Mouse (Mus musculus): ENCODE results near the gene Olfr1555-ps1. TPM values are rescaled to one million over a fixed set of nuclear protein-coding genes. Genes with fewer than 3 reads are reported as not detected.

Gene Olfr1555-ps1
- not detected for polyA plus RNA-seq (2014; fragmentation: Illumina TruSeq; extraction: RNeasy Lipid Tissue Mini Kit (QIAGEN cat#74804); ENCODE audit: low read depth, low replicate concordance)

DNA sequence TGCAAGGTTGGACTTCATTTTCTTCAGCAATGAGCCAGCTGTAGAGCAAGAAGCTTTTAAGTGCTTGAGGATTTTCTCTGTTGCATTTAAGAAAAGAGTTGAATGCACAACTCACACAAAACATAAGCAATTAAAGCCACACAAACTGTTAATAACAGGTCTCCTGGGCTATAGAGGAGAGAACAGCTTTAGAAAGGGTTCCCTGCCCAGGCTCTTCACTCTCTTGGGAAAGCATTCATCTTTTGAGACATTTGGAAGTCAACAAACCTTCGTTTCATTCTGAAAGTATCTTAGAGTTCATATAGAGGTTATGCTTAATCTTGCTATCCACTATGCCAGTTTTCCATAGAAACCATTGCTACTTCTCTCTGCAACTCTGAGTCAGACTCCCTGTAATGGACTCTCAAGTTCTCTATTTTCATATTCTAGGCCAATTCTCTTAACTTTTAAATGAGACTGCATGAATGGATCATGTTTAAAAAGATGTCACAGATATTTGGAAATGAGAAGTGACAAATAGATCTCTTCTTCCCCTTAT lies at the start of gene Olfr1555-ps1:
TSS of gene Olfr1555-ps1 (minus strand) at position 51 of the 538 bp plus-strand sequence.

DNA sequence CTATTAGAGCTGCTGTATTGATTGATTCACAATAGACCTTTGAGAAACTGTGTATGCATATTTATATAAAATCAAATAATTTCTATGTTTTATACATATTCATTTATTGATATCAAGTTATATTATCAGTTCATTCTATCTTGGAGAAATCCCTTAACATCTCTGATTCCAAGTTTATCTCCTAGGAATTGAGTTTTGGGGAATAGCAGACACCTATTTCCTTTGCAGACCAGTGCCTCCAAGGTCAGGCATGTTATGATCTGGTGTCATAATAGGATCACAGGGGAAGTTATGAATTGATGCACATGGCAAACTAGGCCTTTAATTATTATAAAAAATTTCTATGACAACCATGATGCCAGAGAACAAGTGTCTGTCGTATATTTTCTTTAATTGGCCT lies 30.4 kb upstream of the Olfr1555-ps1 start, which contains the start of gene Olfr1431:
TSS of gene Olfr1431 (plus strand) at position 301 of the 400 bp plus-strand sequence.

DNA sequence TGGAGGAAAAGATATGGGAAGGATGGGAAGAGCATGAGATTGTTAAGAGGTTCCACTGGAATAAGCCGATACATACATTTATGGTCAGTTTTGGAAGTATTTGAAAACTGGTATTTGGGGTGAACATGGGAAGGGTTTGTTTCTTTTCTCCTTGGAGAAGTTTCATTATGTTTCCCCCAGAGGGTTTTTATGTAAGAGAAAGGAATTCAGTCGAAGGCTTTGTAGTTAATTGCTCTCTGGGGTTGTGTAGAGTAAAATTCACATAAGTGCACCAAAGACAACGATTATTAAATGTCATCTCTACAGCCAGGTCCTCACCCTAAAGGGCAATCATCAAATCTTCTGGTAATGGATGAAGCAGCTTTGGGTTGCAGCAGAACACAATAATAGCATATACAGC lies 46.8 kb downstream of the Olfr1555-ps1 start, which contains the start of gene Olfr76:
TSS of gene Olfr76 (minus strand) at position 101 of the 400 bp plus-strand sequence.

DNA sequence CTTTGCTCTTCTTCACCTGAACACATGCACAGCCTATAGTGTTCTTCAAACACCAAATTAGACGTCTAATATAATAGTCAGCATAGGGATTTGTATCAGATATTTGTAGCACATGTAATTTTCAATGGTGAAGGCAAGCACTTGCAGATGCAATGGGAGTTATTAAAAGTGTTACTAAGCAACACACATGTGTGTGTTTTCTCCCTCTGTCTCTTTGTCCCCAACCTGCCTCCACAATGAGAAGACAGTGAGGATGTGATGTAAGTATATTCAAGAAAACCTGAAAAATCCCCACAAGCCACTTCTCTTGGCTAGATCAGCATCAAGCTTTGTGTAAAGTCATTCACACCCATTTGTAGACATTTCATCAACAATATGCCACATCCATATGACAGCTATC lies 54.1 kb downstream of the Olfr1555-ps1 start, which contains the start of gene Olfr1428:
TSS of gene Olfr1428 (minus strand) at position 101 of the 400 bp plus-strand sequence.

Other genes starting within 250 kb of the Olfr1555-ps1 start
- gene Osbp, start 204.2 kb downstream of the Olfr1555-ps1 start, polyA plus RNA-seq (2014; fragmentation: Illumina TruSeq; extraction: RNeasy Lipid Tissue Mini Kit (QIAGEN cat#74804); ENCODE audit: low read depth, low replicate concordance), result 36.7 TPM
- gene Olfr1423, start 128.8 kb downstream of the Olfr1555-ps1 start, polyA plus RNA-seq (2014; fragmentation: Illumina TruSeq; extraction: RNeasy Lipid Tissue Mini Kit (QIAGEN cat#74804); ENCODE audit: low read depth, low replicate concordance), result not detected
- gene Olfr1424, start 107.4 kb downstream of the Olfr1555-ps1 start, polyA plus RNA-seq (2014; fragmentation: Illumina TruSeq; extraction: RNeasy Lipid Tissue Mini Kit (QIAGEN cat#74804); ENCODE audit: low read depth, low replicate concordance), result not detected
- gene Olfr1425, start 92.4 kb downstream of the Olfr1555-ps1 start, polyA plus RNA-seq (2014; fragmentation: Illumina TruSeq; extraction: RNeasy Lipid Tissue Mini Kit (QIAGEN cat#74804); ENCODE audit: low read depth, low replicate concordance), result not detected
- gene Olfr1426, start 78.1 kb downstream of the Olfr1555-ps1 start, polyA plus RNA-seq (2014; fragmentation: Illumina TruSeq; extraction: RNeasy Lipid Tissue Mini Kit (QIAGEN cat#74804); ENCODE audit: low read depth, low replicate concordance), result not detected
- gene Olfr1427, start 66.8 kb downstream of the Olfr1555-ps1 start, polyA plus RNA-seq (2014; fragmentation: Illumina TruSeq; extraction: RNeasy Lipid Tissue Mini Kit (QIAGEN cat#74804); ENCODE audit: low read depth, low replicate concordance), result not detected
- not detected for gene Olfr1428, start 54.2 kb downstream of the Olfr1555-ps1 start, polyA plus RNA-seq (2014; fragmentation: Illumina TruSeq; extraction: RNeasy Lipid Tissue Mini Kit (QIAGEN cat#74804); ENCODE audit: low read depth, low replicate concordance)
- gene Olfr76, start 46.9 kb downstream of the Olfr1555-ps1 start, polyA plus RNA-seq (2014; fragmentation: Illumina TruSeq; extraction: RNeasy Lipid Tissue Mini Kit (QIAGEN cat#74804); ENCODE audit: low read depth, low replicate concordance), result not detected
- gene Olfr1431, start 30.5 kb upstream of the Olfr1555-ps1 start, polyA plus RNA-seq (2014; fragmentation: Illumina TruSeq; extraction: RNeasy Lipid Tissue Mini Kit (QIAGEN cat#74804); ENCODE audit: low read depth, low replicate concordance), result not detected
- not detected for gene Olfr1432, start 62.5 kb upstream of the Olfr1555-ps1 start, polyA plus RNA-seq (2014; fragmentation: Illumina TruSeq; extraction: RNeasy Lipid Tissue Mini Kit (QIAGEN cat#74804); ENCODE audit: low read depth, low replicate concordance)
- gene Olfr262, start 71.5 kb upstream of the Olfr1555-ps1 start, polyA plus RNA-seq (2014; fragmentation: Illumina TruSeq; extraction: RNeasy Lipid Tissue Mini Kit (QIAGEN cat#74804); ENCODE audit: low read depth, low replicate concordance), result not detected
- not detected for gene Olfr235, start 90.9 kb upstream of the Olfr1555-ps1 start, polyA plus RNA-seq (2014; fragmentation: Illumina TruSeq; extraction: RNeasy Lipid Tissue Mini Kit (QIAGEN cat#74804); ENCODE audit: low read depth, low replicate concordance)
- gene Olfr1434, start 109.7 kb upstream of the Olfr1555-ps1 start, polyA plus RNA-seq (2014; fragmentation: Illumina TruSeq; extraction: RNeasy Lipid Tissue Mini Kit (QIAGEN cat#74804); ENCODE audit: low read depth, low replicate concordance), result not detected
- gene Olfr1436, start 129.0 kb upstream of the Olfr1555-ps1 start, polyA plus RNA-seq (2014; fragmentation: Illumina TruSeq; extraction: RNeasy Lipid Tissue Mini Kit (QIAGEN cat#74804); ENCODE audit: low read depth, low replicate concordance), result not detected
- not detected for gene Olfr1437, start 155.0 kb upstream of the Olfr1555-ps1 start, polyA plus RNA-seq (2014; fragmentation: Illumina TruSeq; extraction: RNeasy Lipid Tissue Mini Kit (QIAGEN cat#74804); ENCODE audit: low read depth, low replicate concordance)
- gene Olfr1438-ps1, start 165.8 kb upstream of the Olfr1555-ps1 start, polyA plus RNA-seq (2014; fragmentation: Illumina TruSeq; extraction: RNeasy Lipid Tissue Mini Kit (QIAGEN cat#74804); ENCODE audit: low read depth, low replicate concordance), result not detected
- not detected for gene Olfr1440, start 217.2 kb upstream of the Olfr1555-ps1 start, polyA plus RNA-seq (2014; fragmentation: Illumina TruSeq; extraction: RNeasy Lipid Tissue Mini Kit (QIAGEN cat#74804); ENCODE audit: low read depth, low replicate concordance)
- not detected for gene Olfr1441, start 247.3 kb upstream of the Olfr1555-ps1 start, polyA plus RNA-seq (2014; fragmentation: Illumina TruSeq; extraction: RNeasy Lipid Tissue Mini Kit (QIAGEN cat#74804); ENCODE audit: low read depth, low replicate concordance)

Measured in kidney, adult 10 weeks (tissue).